Mouse (Mus musculus): ENCODE data around the gene Mzt1.

DNA sequence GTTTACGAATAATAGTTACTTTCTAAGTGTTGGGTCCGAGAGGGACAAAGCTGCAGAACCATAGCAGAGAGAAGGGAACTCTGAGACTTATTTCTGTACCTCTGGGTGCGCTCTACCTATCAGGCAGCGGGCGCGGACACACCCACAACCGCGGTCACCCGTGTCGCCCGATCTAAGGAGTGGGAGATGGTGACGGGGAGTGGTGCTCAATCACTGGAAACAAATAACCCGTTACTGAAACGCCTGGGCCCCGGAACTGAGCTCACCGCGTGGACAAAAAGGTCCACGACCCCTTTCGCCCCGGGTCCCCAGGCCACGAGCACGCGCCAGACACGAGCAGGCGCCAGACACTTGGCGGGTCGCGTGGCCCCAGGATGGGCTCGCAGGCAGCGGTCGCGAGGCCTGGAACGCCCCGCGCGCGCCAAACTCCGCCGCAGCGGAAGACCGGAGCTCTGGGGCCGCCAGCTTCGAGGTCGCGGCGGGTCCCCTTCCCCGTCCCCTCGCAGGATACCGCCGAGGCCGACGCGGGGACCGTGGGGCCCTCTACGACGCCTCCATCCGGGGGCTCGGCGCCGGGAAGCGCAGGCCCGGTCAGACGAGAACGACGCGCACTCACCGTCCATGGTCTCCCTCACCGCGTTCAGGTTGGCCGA is 430 bp downstream of the Mzt1 start:
- no peak for TF ChIP-seq USF1 (IDR thresholded peaks at IDR 0.05; ENCODE audit: low read depth)
- no peak for TF ChIP-seq MYOG (IDR thresholded peaks at IDR 0.05; ENCODE audit: control insufficient read depth in 1 of 3, insufficient read depth in 1 of 3, insufficient read length in 2 of 3, low read depth in 2 of 3)
- peak; percentile 60 for TF ChIP-seq POLR2AphosphoS2 (IDR thresholded peaks at IDR 0.05; ENCODE audit: insufficient read length, low read depth)
- peak; percentile 78 for TF ChIP-seq POLR2A (IDR thresholded peaks at IDR 0.05; ENCODE audit: insufficient read length, low read depth)
- no peak for TF ChIP-seq MAX (IDR thresholded peaks at IDR 0.05; ENCODE audit: low read depth)

All from myocyte (in vitro differentiated cells).